Mouse (Mus musculus) c-Kit-positive CD71-positive TER-119-positive erythroid progenitor cells, embryonic 14.5 days (primary cell): ENCODE data around the gene Psmb8.

Experiments used
- DNase-seq: peaks from one replicate; pipeline ENCODE4 v3.0.0-alpha.2; 2013; ENCODE audit warnings: low spot score

Gene Psmb8

GRCm38 (mm10) chr17:34249878-34250277 lies 52.4 kb downstream of the Psmb8 start:
- peak; percentile 28 for DNase-seq
